Mouse (Mus musculus) intestine, embryonic 14.5 days (tissue): ENCODE measurements at regions not wholly inside any gene's neighbourhood (a gene's known extent, or its start where the extent isn't known, plus 50 kb on each side); places are given as distances from the start of the nearest gene placed in this dataset.
A peak's percentile ranks its signal among the peaks of the same experiment; 100 is the strongest.

Experiments used
- ATAC-seq: fragments of 200-750 bp; cut with Nextera tagmentation; replicated peaks from 2 replicates; pipeline ENCODE4 v1.8.0; 2017; ENCODE audit warnings: low read depth, moderate number of reproducible peaks, moderate TSS enrichment, moderate library complexity; ENCODE audit not compliant: low FRiP score, low TSS enrichment
- DNase-seq: peaks from one replicate; pipeline ENCODE4 v3.0.0-alpha.2; 2018; ENCODE audit warnings: low spot score
- H3K27ac ChIP-seq: fragments of 300-500 bp; sonication (generic); 2 replicates; pipeline ENCODE4 v1.5.1; 2014; ENCODE audit warnings: low read depth, mild to moderate bottlenecking, control low read depth
- H3K27me3 ChIP-seq: fragments of 300-500 bp; sonication (generic); replicated peaks from 2 replicates; pipeline ENCODE4 v1.6.1; 2014; ENCODE audit warnings: low read length, control low read depth; ENCODE audit not compliant: control insufficient read depth, insufficient read depth
- H3K36me3 ChIP-seq: fragments of 300-500 bp; sonication (generic); 2 replicates; pipeline ENCODE4 v1.6.1; 2014; ENCODE audit warnings: low read length, control low read depth; ENCODE audit not compliant: control insufficient read depth, insufficient read depth
- H3K4me1 ChIP-seq: fragments of 300-500 bp; sonication (generic); replicated peaks from 2 replicates; pipeline ENCODE4 v1.6.1; 2014; ENCODE audit warnings: low read length, control low read depth, mixed read lengths; ENCODE audit not compliant: control insufficient read depth, insufficient read depth
- H3K4me2 ChIP-seq: fragments of 300-500 bp; sonication (generic); 2 replicates; pipeline ENCODE4 v1.6.1; 2014; ENCODE audit warnings: low read length
- H3K4me3 ChIP-seq: fragments of 300-500 bp; sonication (generic); 2 replicates; pipeline ENCODE4 v1.5.1; 2014; ENCODE audit warnings: low read depth, low read length, control low read depth, mixed read lengths
- H3K9ac ChIP-seq: fragments of 300-500 bp; sonication (generic); 2 replicates; pipeline ENCODE4 v1.6.1; 2014; ENCODE audit warnings: mild to moderate bottlenecking, low read length
- H3K9me3 ChIP-seq: fragments of 300-500 bp; sonication (generic); 2 replicates; pipeline ENCODE4 v1.6.1; 2016; ENCODE audit warnings: low read length, control low read depth; ENCODE audit not compliant: control insufficient read depth
- WGBS: fragments of 180-500 bp; shearing (Covaris S2); extraction: QIAGEN DNeasy Blood & Tissue Kit; methylation state at CpG from one replicate; pipeline ENCODE4 v1.1.7; 2014; 5-methylcytosine and 5-hydroxymethylcytosine counted together

DNA sequence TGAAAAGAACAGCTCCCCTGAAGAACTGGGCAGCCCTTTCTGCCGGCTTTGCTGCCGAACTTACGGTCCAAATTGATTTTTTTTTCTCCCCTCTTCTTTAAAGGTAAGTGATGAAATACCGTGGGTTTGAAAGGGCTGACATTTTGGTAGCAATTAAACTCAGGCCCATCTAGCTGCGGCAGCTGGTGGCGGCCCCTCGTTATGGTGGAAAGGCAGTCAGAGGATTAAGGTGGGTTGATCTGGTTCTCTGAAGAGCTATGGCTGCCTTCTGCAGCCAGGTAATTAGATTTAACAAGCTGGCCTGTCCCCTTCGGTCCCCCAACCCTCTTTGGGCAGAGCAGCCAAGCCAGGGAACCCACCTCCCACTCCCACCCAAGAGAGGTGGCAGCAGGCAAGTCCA, 214.1 kb upstream of the Csf3r start:
- Histone ChIP-seq H3K9me3 (no peaks in the 10 kb centered on the region), H3K27me3 (no peaks in the 10 kb centered on the region; the same call in 1 of the 2 replicates), H3K36me3 (no peaks in the 10 kb centered on the region), H3K4me1 (no peaks in the 10 kb centered on the region), H3K27ac (no peak overlapping the region), H3K9ac (no peak overlapping the region), H3K4me3 (no peak overlapping the region), H3K4me2 (no peak overlapping the region)
- WGBS = 57% methylated on average over 8 of the region's 8 CpGs
- DNase-seq (no peak), ATAC-seq (no peak)

- Histone ChIP-seq H3K27ac (no peak overlapping the region), H3K4me3 (no peak overlapping the region), H3K9ac (no peak overlapping the region), H3K36me3 (no peaks in the 10 kb centered on the region), H3K4me1 (no peaks in the 10 kb centered on the region), H3K4me2 (no peak overlapping the region), H3K27me3 (no peaks in the 10 kb centered on the region; the same call in 1 of the 2 replicates), H3K9me3 (no peaks in the 10 kb centered on the region)
- 77% methylated on average over 12 of the region's 12 CpGs for WGBS
- ATAC-seq = no peak
- no peak for DNase-seq
Measured at GRCm38 (mm10) chr4:125814311-125814710, 210.0 kb upstream of the Csf3r start.

- ATAC-seq = no peak
- H3K36me3 ChIP-seq = no peaks in the 10 kb centered on the region
- H3K4me2 ChIP-seq = no peak overlapping the region
- no peak overlapping the region for H3K27ac ChIP-seq
- DNase-seq = no peak
- H3K9me3 ChIP-seq = no peaks in the 10 kb centered on the region
- H3K4me1 ChIP-seq = no peaks in the 10 kb centered on the region
- H3K27me3 ChIP-seq = no peaks in the 10 kb centered on the region
- WGBS = 8% methylated on average over 3 of the region's 3 CpGs
- H3K9ac ChIP-seq = no peak overlapping the region
- H3K4me3 ChIP-seq = no peak overlapping the region
Measured at GRCm38 (mm10) chr4:125815276-125815675, 209.1 kb upstream of the Csf3r start.

GRCm38 (mm10) chr4:125824525-125824924, 199.8 kb upstream of the Csf3r start:
- ATAC-seq = no peak
- H3K4me3 ChIP-seq = no peak overlapping the region
- no peaks in the 10 kb centered on the region for H3K9me3 ChIP-seq
- no peak for DNase-seq
- no peaks in the 10 kb centered on the region for H3K36me3 ChIP-seq
- no peaks in the 10 kb centered on the region for H3K4me1 ChIP-seq
- 27% methylated on average over 3 of the region's 3 CpGs for WGBS
- no peak overlapping the region for H3K4me2 ChIP-seq
- no peak overlapping the region for H3K27ac ChIP-seq
- H3K27me3 ChIP-seq = no peaks in the 10 kb centered on the region
- no peak overlapping the region for H3K9ac ChIP-seq

GRCm38 (mm10) chr4:125826416-125826815, 197.9 kb upstream of the Csf3r start:
- WGBS = 64% methylated on average over 5 of the region's 5 CpGs

DNA sequence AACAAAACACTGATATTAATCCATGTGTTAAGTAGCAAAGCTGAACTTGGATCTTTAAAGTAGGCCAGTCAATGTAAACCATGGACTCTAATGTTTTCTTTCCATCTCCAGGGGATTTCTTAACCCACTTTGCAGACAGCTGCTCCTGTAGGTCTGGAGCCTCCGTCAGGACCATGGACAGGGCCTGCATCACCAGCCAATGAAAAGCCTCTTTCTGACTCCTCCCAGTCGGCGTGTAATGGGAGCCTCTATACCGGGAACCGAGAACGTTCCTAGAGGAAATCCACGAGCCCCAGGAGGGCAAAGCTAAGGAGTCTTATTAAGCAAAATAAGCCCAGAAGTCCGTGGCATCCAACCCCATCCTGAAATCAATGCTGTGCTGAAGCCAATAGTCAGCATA, 189.1 kb upstream of the Csf3r start:
- Histone ChIP-seq H3K4me3 (no peak overlapping the region), H3K4me2 (no peak overlapping the region), H3K27me3 (no peaks in the 10 kb centered on the region), H3K27ac (no peak overlapping the region), H3K9ac (no peak overlapping the region), H3K9me3 (no peaks in the 10 kb centered on the region), H3K4me1 (no peaks in the 10 kb centered on the region), H3K36me3 (no peaks in the 10 kb centered on the region)
- DNase-seq = peak; percentile 90
- 0% methylated on average over 8 of the region's 8 CpGs for WGBS
- ATAC-seq = no peak

More at GRCm38 (mm10) chr4:125826416-125826815, 197.9 kb upstream of the Csf3r start:
- no peaks in the 10 kb centered on the region for H3K36me3 ChIP-seq
- no peak for ATAC-seq
- no peaks in the 10 kb centered on the region for H3K9me3 ChIP-seq
- DNase-seq = no peak
- no peaks in the 10 kb centered on the region for H3K4me1 ChIP-seq
- H3K27me3 ChIP-seq = no peaks in the 10 kb centered on the region
- no peak overlapping the region for H3K27ac ChIP-seq
- H3K4me2 ChIP-seq = no peak overlapping the region
- H3K9ac ChIP-seq = no peak overlapping the region
- no peak overlapping the region for H3K4me3 ChIP-seq

DNA sequence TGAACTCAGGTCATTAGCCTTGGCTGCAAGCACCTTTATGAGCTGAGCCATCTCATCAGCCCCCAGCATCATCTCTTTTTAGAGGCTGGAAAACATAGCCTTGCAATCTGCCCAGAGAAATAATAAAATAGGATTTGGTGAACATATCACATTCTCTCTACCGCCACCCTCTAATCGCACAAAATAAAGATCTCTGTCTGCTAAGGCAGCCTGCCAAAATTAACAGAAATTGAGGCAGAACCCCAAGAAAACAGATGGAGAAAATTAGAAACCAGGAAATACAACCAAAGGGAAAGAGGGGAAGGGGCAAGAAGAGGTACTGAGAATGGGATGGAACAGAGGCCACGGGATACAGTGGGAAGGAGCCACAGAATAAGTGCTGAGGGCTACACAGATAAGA, 176.8 kb upstream of the Csf3r start:
- no peak overlapping the region for H3K27ac ChIP-seq
- no peaks in the 10 kb centered on the region for H3K9me3 ChIP-seq
- H3K9ac ChIP-seq = no peak overlapping the region
- no peak for ATAC-seq
- H3K36me3 ChIP-seq = no peaks in the 10 kb centered on the region
- no peaks in the 10 kb centered on the region for H3K4me1 ChIP-seq
- no peak overlapping the region for H3K4me2 ChIP-seq
- no peaks in the 10 kb centered on the region for H3K27me3 ChIP-seq
- 94% methylated on average over 3 of the region's 3 CpGs for WGBS
- no peak overlapping the region for H3K4me3 ChIP-seq
- DNase-seq = no peak

DNA sequence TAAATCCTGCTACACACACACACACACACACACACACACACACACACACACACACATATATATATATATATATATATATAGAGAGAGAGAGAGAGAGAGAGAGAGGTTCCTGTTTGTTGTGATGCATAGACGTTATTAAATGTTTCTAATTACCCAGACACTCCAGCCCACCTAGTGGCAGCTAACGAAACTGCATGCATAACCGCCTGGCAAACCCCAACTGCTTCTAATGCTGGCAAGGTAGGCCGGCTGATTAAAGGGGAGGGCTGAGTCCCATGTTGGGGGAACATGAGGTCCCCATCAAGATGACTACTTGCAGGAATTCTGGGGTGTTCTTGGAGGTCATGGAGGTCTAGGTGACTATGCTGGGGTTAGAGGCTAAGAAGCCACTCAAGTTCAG, 174.1 kb upstream of the Csf3r start:
- peak; percentile 60 for DNase-seq

GRCm38 (mm10) chr4:125852545-125852944, 171.8 kb upstream of the Csf3r start:
- Histone ChIP-seq H3K4me3 (no peak overlapping the region), H3K4me1 (peaks cover 4% of the 10 kb centered on the region; the same call in 1 of the 2 replicates), H3K36me3 (no peaks in the 10 kb centered on the region), H3K9me3 (no peaks in the 10 kb centered on the region), H3K4me2 (no peak overlapping the region), H3K9ac (no peak overlapping the region), H3K27ac (no peak overlapping the region), H3K27me3 (no peaks in the 10 kb centered on the region)
- WGBS = 66% methylated on average over 4 of the region's 4 CpGs
- no peak for DNase-seq
- no peak for ATAC-seq

More for the DNA sequence above, 174.1 kb upstream of the Csf3r start:
- Histone ChIP-seq H3K4me1 (no peaks in the 10 kb centered on the region), H3K27ac (no peak overlapping the region), H3K27me3 (no peaks in the 10 kb centered on the region), H3K4me2 (no peak overlapping the region), H3K9ac (no peak overlapping the region), H3K9me3 (no peaks in the 10 kb centered on the region), H3K4me3 (no peak overlapping the region), H3K36me3 (no peaks in the 10 kb centered on the region)
- ATAC-seq = no peak
- WGBS = 16% methylated on average over 4 of the region's 4 CpGs
